Mouse (Mus musculus): ENCODE measurements around the gene Stk32b.

Stk32b gene

GRCm38 (mm10) chr5:37716505-37717372, at the start of gene Stk32b:
Gene Stk32b, minus strand, starts transcription at chr5:37717171.
- DNase-seq (ENCODE audit: low read depth, low spot score): no peak

- no peak for DNase-seq (ENCODE audit: low read depth, low spot score)
Measured at GRCm38 (mm10) chr5:37765851-37766250, 48.9 kb upstream of the Stk32b start.

GRCm38 (mm10) chr5:37762046-37762445, 45.1 kb upstream of the Stk32b start:
- no peak for DNase-seq (ENCODE audit: low read depth, low spot score)

- no peak for DNase-seq (ENCODE audit: low read depth, low spot score)
Measured at GRCm38 (mm10) chr5:37753366-37753765, 36.4 kb upstream of the Stk32b start.

GRCm38 (mm10) chr5:37752027-37752967, 35.3 kb upstream of the Stk32b start:
- DNase-seq (ENCODE audit: low read depth, low spot score): no peak

GRCm38 (mm10) chr5:37743889-37744707, 27.1 kb upstream of the Stk32b start:
- no peak for DNase-seq (ENCODE audit: low read depth, low spot score)

GRCm38 (mm10) chr5:37736213-37736612, 19.2 kb upstream of the Stk32b start:
- DNase-seq (ENCODE audit: low read depth, low spot score): no peak

GRCm38 (mm10) chr5:37735224-37735623, 18.3 kb upstream of the Stk32b start, which contains the start of gene Cytl1:
Gene Cytl1, plus strand, starts transcription at chr5:37735519.
- no peak for DNase-seq (ENCODE audit: low read depth, low spot score)

GRCm38 (mm10) chr5:37730781-37731180, 13.8 kb upstream of the Stk32b start:
- no peak for DNase-seq (ENCODE audit: low read depth, low spot score)

- DNase-seq (ENCODE audit: low read depth, low spot score): no peak
Measured at GRCm38 (mm10) chr5:37725220-37725886, 8.4 kb upstream of the Stk32b start.

- no peak for DNase-seq (ENCODE audit: low read depth, low spot score)
Measured at GRCm38 (mm10) chr5:37720670-37721069, 3.7 kb upstream of the Stk32b start.

- DNase-seq (ENCODE audit: low read depth, low spot score): no peak
Measured at GRCm38 (mm10) chr5:37717384-37717963, 503 bp upstream of the Stk32b start.

GRCm38 (mm10) chr5:37709257-37709904, 7.6 kb downstream of the Stk32b start:
- no peak for DNase-seq (ENCODE audit: low read depth, low spot score)

- no peak for DNase-seq (ENCODE audit: low read depth, low spot score)
Measured at GRCm38 (mm10) chr5:37708124-37708523, 8.8 kb downstream of the Stk32b start.

- DNase-seq (ENCODE audit: low read depth, low spot score): no peak
Measured at GRCm38 (mm10) chr5:37704962-37705361, 12.0 kb downstream of the Stk32b start.

GRCm38 (mm10) chr5:37699757-37700156, 17.2 kb downstream of the Stk32b start:
- DNase-seq (ENCODE audit: low read depth, low spot score): no peak

- DNase-seq (ENCODE audit: low read depth, low spot score): no peak
Measured at GRCm38 (mm10) chr5:37697286-37697685, 19.7 kb downstream of the Stk32b start.

- no peak for DNase-seq (ENCODE audit: low read depth, low spot score)
Measured at GRCm38 (mm10) chr5:37695773-37696172, 21.2 kb downstream of the Stk32b start.

- no peak for DNase-seq (ENCODE audit: low read depth, low spot score)
Measured at GRCm38 (mm10) chr5:37692759-37693158, 24.2 kb downstream of the Stk32b start.

GRCm38 (mm10) chr5:37670781-37671180, 46.2 kb downstream of the Stk32b start:
- no peak for DNase-seq (ENCODE audit: low read depth, low spot score)

Data from CD4-positive helper T cell, adult 2 months (primary cell).